Mouse (Mus musculus): ENCODE data around the gene Hopx.

Gene Hopx

GRCm38 (mm10) chr5:77114817-77115731, at the start of gene Hopx:
Hopx (minus strand) TSS chr5:77115121.
- DNase-seq: no peak

- DNase-seq: no peak
Observed at GRCm38 (mm10) chr5:77163597-77163996, 48.7 kb upstream of the Hopx start.

GRCm38 (mm10) chr5:77162566-77162965, 47.6 kb upstream of the Hopx start:
- no peak for DNase-seq

- DNase-seq: no peak
Observed at GRCm38 (mm10) chr5:77157777-77158540, 43.0 kb upstream of the Hopx start.

GRCm38 (mm10) chr5:77156938-77157337, 42.0 kb upstream of the Hopx start:
- no peak for DNase-seq

GRCm38 (mm10) chr5:77155526-77155925, 40.6 kb upstream of the Hopx start:
- no peak for DNase-seq

- no peak for DNase-seq
Observed at GRCm38 (mm10) chr5:77154812-77155211, 39.9 kb upstream of the Hopx start.

GRCm38 (mm10) chr5:77151738-77152137, 36.8 kb upstream of the Hopx start:
- DNase-seq: no peak

- no peak for DNase-seq
Observed at GRCm38 (mm10) chr5:77151075-77151474, 36.2 kb upstream of the Hopx start.

- no peak for DNase-seq
Observed at GRCm38 (mm10) chr5:77148021-77148621, 33.2 kb upstream of the Hopx start.

GRCm38 (mm10) chr5:77146459-77147170, 31.7 kb upstream of the Hopx start:
- DNase-seq: no peak

- DNase-seq: no peak
Observed at GRCm38 (mm10) chr5:77144647-77145046, 29.7 kb upstream of the Hopx start.

GRCm38 (mm10) chr5:77143076-77143475, 28.2 kb upstream of the Hopx start:
- DNase-seq: no peak

GRCm38 (mm10) chr5:77141336-77141735, 26.4 kb upstream of the Hopx start:
- DNase-seq: no peak

- no peak for DNase-seq
Observed at GRCm38 (mm10) chr5:77140861-77141260, 25.9 kb upstream of the Hopx start.

GRCm38 (mm10) chr5:77140108-77140507, 25.2 kb upstream of the Hopx start:
- DNase-seq: peak; percentile 39

- DNase-seq: no peak
Observed at GRCm38 (mm10) chr5:77137701-77138265, 22.9 kb upstream of the Hopx start.

- DNase-seq: no peak
Observed at GRCm38 (mm10) chr5:77136684-77137224, 21.8 kb upstream of the Hopx start.

GRCm38 (mm10) chr5:77134961-77135360, 20.0 kb upstream of the Hopx start:
- DNase-seq: no peak

GRCm38 (mm10) chr5:77134465-77134864, 19.5 kb upstream of the Hopx start:
- DNase-seq: peak; percentile 28

GRCm38 (mm10) chr5:77133960-77134359, 19.0 kb upstream of the Hopx start:
- no peak for DNase-seq

GRCm38 (mm10) chr5:77132457-77133135, 17.7 kb upstream of the Hopx start:
- no peak for DNase-seq

All from thymus, postnatal 4 days (tissue).